Mouse (Mus musculus): ENCODE data around the gene Tut4.

- no peak for TF ChIP-seq CTCF (IDR thresholded peaks at IDR 0.05; ENCODE audit: control insufficient read depth, insufficient read depth, low read length)
- TF ChIP-seq POLR2A (IDR thresholded peaks at IDR 0.05; ENCODE audit: borderline replicate concordance, control insufficient read depth, low read depth, low read length) = no peak
These were observed 113.4 kb downstream of the Tut4 start for GRCm38 (mm10) chr4:108572644-108573043.

Measured in bone marrow, adult 2 months (tissue).